13 mouse cellular contexts compared by ENCODE assay signal in genomic region chr1:188866515-188866914, GRCm38 (mm10).
DNase-seq lines count a peak whose midpoint lies in the region; ATAC-seq lines count a peak whose summit lies in the region.
"Had no signal": no experiment of that assay in that cellular context is flagged by ENCODE, and none has a peak within 500 bp of the region (broad histone marks: within the 10 kb centered on the region; RNA-seq: fewer than 3 reads in every experiment).

No protein-coding gene starts in this region.

- ATAC-seq in heart, embryonic 14.5 days (ENCODE audit: insufficient number of reproducible peaks, insufficient read depth, low FRiP score, low read depth), result no peak
- no peak for ATAC-seq in embryonic facial prominence, embryonic 14.5 days (ENCODE audit: low read depth)
- no peak for ATAC-seq in liver, embryonic 11.5 days (replicated peaks; ENCODE audit: low FRiP score)
- ATAC-seq: forebrain, embryonic 14.5 days had no signal

- WGBS in heart, embryonic 14.5 days, result 44% methylated on average over 11 of the region's 11 CpGs
- WGBS in embryonic facial prominence, embryonic 14.5 days, result 52% methylated on average over 11 of the region's 11 CpGs
- 66% methylated on average over 11 of the region's 11 CpGs for WGBS in liver, embryonic 11.5 days

- no peak overlapping the region for H3K9ac ChIP-seq in heart, embryonic 14.5 days (ENCODE audit: low read length)
- H3K9ac ChIP-seq in embryonic facial prominence, embryonic 14.5 days (ENCODE audit: low read depth, low read length), result no peak overlapping the region; the same call in 1 of the 2 replicates
- H3K9ac ChIP-seq in liver, embryonic 11.5 days (ENCODE audit: low read depth, low read length), result no peak overlapping the region
- H3K9ac ChIP-seq: hindbrain, embryonic 15.5 days; midbrain, embryonic 12.5 days had no signal

- peak overlapping the region; percentile 45 for H3K4me2 ChIP-seq in heart, embryonic 14.5 days (ENCODE audit: low read length)
- peak overlapping the region; percentile 38 for H3K4me2 ChIP-seq in embryonic facial prominence, embryonic 14.5 days (ENCODE audit: low read depth, low read length)
- H3K4me2 ChIP-seq in liver, embryonic 11.5 days, result no peak overlapping the region
- H3K4me2 ChIP-seq: midbrain, embryonic 12.5 days had no signal

- H3K4me3 ChIP-seq in heart, embryonic 14.5 days (ENCODE audit: control insufficient read depth in 1 of 2, insufficient read depth in 1 of 2, low read depth in 1 of 2, low read length in 2 of 2), result no peak overlapping the region
- H3K4me3 ChIP-seq in embryonic facial prominence, embryonic 14.5 days (ENCODE audit: low read depth, low read length), result no peak overlapping the region
- no peak overlapping the region for H3K4me3 ChIP-seq in liver, embryonic 11.5 days (ENCODE audit: low read depth, low read length)
- H3K4me3 ChIP-seq: hindbrain, embryonic 15.5 days; midbrain, embryonic 12.5 days had no signal

- H3K27me3 ChIP-seq in heart, embryonic 14.5 days (ENCODE audit: control insufficient read depth, insufficient read depth, low read length), result no peaks in the 10 kb centered on the region
- no peaks in the 10 kb centered on the region for H3K27me3 ChIP-seq in embryonic facial prominence, embryonic 14.5 days (replicated peaks; ENCODE audit: control insufficient read depth, insufficient read depth, low read length)
- no peaks in the 10 kb centered on the region for H3K27me3 ChIP-seq in liver, embryonic 11.5 days (replicated peaks; ENCODE audit: control insufficient read depth, insufficient read depth, low read length)
- H3K27me3 ChIP-seq: hindbrain, embryonic 15.5 days; midbrain, embryonic 12.5 days had no signal

- H3K4me1 ChIP-seq in heart, embryonic 14.5 days (ENCODE audit: control insufficient read depth in 2 of 2, insufficient read depth in 2 of 2, low read length in 2 of 2), result no peaks in the 10 kb centered on the region; a peak in 1 of 4 replicates
- H3K4me1 ChIP-seq in embryonic facial prominence, embryonic 14.5 days (ENCODE audit: control insufficient read depth, insufficient read depth, low read length), result peaks cover 5% of the 10 kb centered on the region; the same call in 1 of the 2 replicates
- H3K4me1 ChIP-seq in liver, embryonic 11.5 days (replicated peaks; ENCODE audit: control insufficient read depth, insufficient read depth, low read length), result no peaks in the 10 kb centered on the region; the same call in 1 of the 2 replicates
- H3K4me1 ChIP-seq: midbrain, embryonic 12.5 days had no signal

- H3K9me3 ChIP-seq in heart, embryonic 14.5 days (ENCODE audit: control insufficient read depth, low read length), result no peaks in the 10 kb centered on the region
- no peaks in the 10 kb centered on the region for H3K9me3 ChIP-seq in embryonic facial prominence, embryonic 14.5 days (ENCODE audit: control insufficient read depth, low read length)
- no peaks in the 10 kb centered on the region for H3K9me3 ChIP-seq in liver, embryonic 11.5 days (ENCODE audit: control insufficient read depth, low read length)
- H3K9me3 ChIP-seq: hindbrain, embryonic 15.5 days; midbrain, embryonic 12.5 days had no signal

- H3K36me3 ChIP-seq in heart, embryonic 14.5 days (ENCODE audit: control insufficient read depth, insufficient read depth, low read length), result no peaks in the 10 kb centered on the region
- H3K36me3 ChIP-seq in embryonic facial prominence, embryonic 14.5 days (ENCODE audit: control insufficient read depth, insufficient read depth, low read length), result no peaks in the 10 kb centered on the region
- no peaks in the 10 kb centered on the region for H3K36me3 ChIP-seq in liver, embryonic 11.5 days (ENCODE audit: control insufficient read depth, insufficient read depth, low read length)
- H3K36me3 ChIP-seq: G1E; hindbrain, embryonic 15.5 days; midbrain, embryonic 12.5 days had no signal

- no peak for DNase-seq in heart, adult 18-20 months
- peak; percentile 3 for DNase-seq in kidney, postnatal 14 days
- DNase-seq in kidney, adult 8-10 months, result no peak
- DNase-seq in Muller cell, postnatal 12 days (ENCODE audit: inconsistent ontology term), result peak; percentile 12
- peak; percentile 2 for DNase-seq in embryonic facial prominence, embryonic 14.5 days (ENCODE audit: low spot score)
- DNase-seq in liver, embryonic 11.5 days (ENCODE audit: low spot score), result no peak
- DNase-seq: adrenal gland, adult 8-10 months; right cerebral cortex, postnatal 14 days had no signal

- H3K27ac ChIP-seq in heart, embryonic 14.5 days (replicated peaks in 1 of 2; ENCODE audit: control insufficient read depth in 1 of 2, insufficient read depth in 1 of 2, low read depth in 2 of 2, low read length in 2 of 2), result no peak overlapping the region
- H3K27ac ChIP-seq in embryonic facial prominence, embryonic 14.5 days (replicated peaks; ENCODE audit: low read depth, low read length), result no peak overlapping the region
- no peak overlapping the region for H3K27ac ChIP-seq in liver, embryonic 11.5 days (ENCODE audit: low read depth, low read length)
- H3K27ac ChIP-seq: hindbrain, embryonic 15.5 days; midbrain, embryonic 12.5 days had no signal

Comparison
In these comparisons a context has a peak if more than half of its experiments do, and no peak if none do; other contexts are left out.
1. DNase-seq: peak in kidney, postnatal 14 days (single experiment), Muller cell, postnatal 12 days (single experiment) and embryonic facial prominence, embryonic 14.5 days (single experiment); none in heart, adult 18-20 months (0 of 2), kidney, adult 8-10 months (0 of 2) and liver, embryonic 11.5 days (single experiment).